Mouse (Mus musculus): ENCODE data around the gene Arhgap5. TPM values are rescaled to one million over a fixed set of nuclear protein-coding genes. Genes with fewer than 3 reads are reported as not detected.
A peak's percentile ranks its signal among the peaks of the same experiment; 100 is the strongest.

The Arhgap5 gene
- total and polyA plus RNA-seq, 2 experiments from 2014 or later, result 23.9 to 63.2 TPM

- no peak for ATAC-seq (ENCODE audit: insufficient read depth, low read depth)
- no peaks in the 10 kb centered on the region for H3K36me3 ChIP-seq (replicated peaks; ENCODE audit: control insufficient read depth, insufficient read depth, low read length)
- H3K4me3 ChIP-seq (ENCODE audit: low read depth, low read length), result no peak overlapping the region
- H3K4me1 ChIP-seq (ENCODE audit: control insufficient read depth, insufficient read depth), result no peaks in the 10 kb centered on the region
- no peak overlapping the region for H3K27ac ChIP-seq (ENCODE audit: low read depth)
- no peak overlapping the region for H3K9ac ChIP-seq (replicated peaks; ENCODE audit: low read depth, low read length)
- WGBS, result 65% methylated on average over 2 of the region's 2 CpGs
- no peaks in the 10 kb centered on the region for H3K9me3 ChIP-seq (replicated peaks; ENCODE audit: control insufficient read depth, low read length)
- H3K4me2 ChIP-seq (ENCODE audit: low read depth, low read length), result no peak overlapping the region
- TF ChIP-seq EP300 (IDR thresholded peaks at IDR 0.05; ENCODE audit: low read depth) (no peak), CTCF (IDR thresholded peaks at IDR 0.05; ENCODE audit: low read depth) (no peak)
- no peaks in the 10 kb centered on the region for H3K27me3 ChIP-seq (ENCODE audit: control insufficient read depth, insufficient read depth, low read length)
- DNase-seq (ENCODE audit: low spot score), result no peak
These were observed 83.8 kb downstream of the Arhgap5 start for GRCm38 (mm10) chr12:52587473-52588010.

- Histone ChIP-seq H3K27ac (ENCODE audit: low read depth) (no peak overlapping the region), H3K4me3 (ENCODE audit: low read depth, low read length) (no peak overlapping the region), H3K9ac (replicated peaks; ENCODE audit: low read depth, low read length) (no peak overlapping the region), H3K9me3 (replicated peaks; ENCODE audit: control insufficient read depth, low read length) (0 out of 2 replicates have a peak, but pooled peaks cover 4% of the 10 kb centered on the region), H3K4me1 (ENCODE audit: control insufficient read depth, insufficient read depth) (no peaks in the 10 kb centered on the region), H3K36me3 (replicated peaks; ENCODE audit: control insufficient read depth, insufficient read depth, low read length) (no peaks in the 10 kb centered on the region), H3K4me2 (ENCODE audit: low read depth, low read length) (no peak overlapping the region), H3K27me3 (ENCODE audit: control insufficient read depth, insufficient read depth, low read length) (no peaks in the 10 kb centered on the region)
- DNase-seq (ENCODE audit: low spot score), result no peak
- no peak for ATAC-seq (ENCODE audit: insufficient read depth, low read depth)
- 81% methylated on average over 7 of the region's 7 CpGs for WGBS
- TF ChIP-seq CTCF (IDR thresholded peaks at IDR 0.05; ENCODE audit: low read depth) (no peak), EP300 (IDR thresholded peaks at IDR 0.05; ENCODE audit: low read depth) (no peak)
These were observed 91.8 kb downstream of the Arhgap5 start for GRCm38 (mm10) chr12:52595389-52596185.

- peak overlapping the region; percentile 71; the same call in 1 of the 2 replicates for H3K9ac ChIP-seq (replicated peaks; ENCODE audit: low read depth, low read length)
These were observed 98.7 kb downstream of the Arhgap5 start for GRCm38 (mm10) chr12:52602471-52602870.

GRCm38 (mm10) chr12:52602883-52603694, 99.3 kb downstream of the Arhgap5 start:
- 0 out of 2 replicates have a peak, but pooled peaks cover 4% of the 10 kb centered on the region for H3K9me3 ChIP-seq (replicated peaks; ENCODE audit: control insufficient read depth, low read length)
- TF ChIP-seq EP300 (IDR thresholded peaks at IDR 0.05; ENCODE audit: low read depth), result no peak
- TF ChIP-seq CTCF (IDR thresholded peaks at IDR 0.05; ENCODE audit: low read depth), result no peak
- peak overlapping the region; percentile 94 for H3K4me3 ChIP-seq (ENCODE audit: low read depth, low read length)
- H3K27me3 ChIP-seq (ENCODE audit: control insufficient read depth, insufficient read depth, low read length), result no peaks in the 10 kb centered on the region
- H3K4me1 ChIP-seq (ENCODE audit: control insufficient read depth, insufficient read depth), result no peaks in the 10 kb centered on the region; the same call in 1 of the 2 replicates
- H3K9ac ChIP-seq (replicated peaks; ENCODE audit: low read depth, low read length), result peak overlapping the region; percentile 71
- DNase-seq (ENCODE audit: low spot score) (peak; percentile 89), ATAC-seq (ENCODE audit: insufficient read depth, low read depth) (peak; percentile 86)
- H3K36me3 ChIP-seq (replicated peaks; ENCODE audit: control insufficient read depth, insufficient read depth, low read length), result no peaks in the 10 kb centered on the region
- H3K27ac ChIP-seq (ENCODE audit: low read depth), result peak overlapping the region; percentile 99
- under 1% methylated on average over 35 of the region's 35 CpGs for WGBS
- peak overlapping the region; percentile 90 for H3K4me2 ChIP-seq (ENCODE audit: low read depth, low read length)

More at GRCm38 (mm10) chr12:52602471-52602870, 98.7 kb downstream of the Arhgap5 start:
- ATAC-seq (ENCODE audit: insufficient read depth, low read depth), result no peak
- Histone ChIP-seq H3K4me2 (ENCODE audit: low read depth, low read length) (peak overlapping the region; percentile 90), H3K27me3 (ENCODE audit: control insufficient read depth, insufficient read depth, low read length) (no peaks in the 10 kb centered on the region), H3K4me3 (ENCODE audit: low read depth, low read length) (peak overlapping the region; percentile 94), H3K36me3 (replicated peaks; ENCODE audit: control insufficient read depth, insufficient read depth, low read length) (no peaks in the 10 kb centered on the region), H3K9me3 (replicated peaks; ENCODE audit: control insufficient read depth, low read length) (0 out of 2 replicates have a peak, but pooled peaks cover 4% of the 10 kb centered on the region), H3K27ac (ENCODE audit: low read depth) (peak overlapping the region; percentile 99), H3K4me1 (ENCODE audit: control insufficient read depth, insufficient read depth) (no peaks in the 10 kb centered on the region; the same call in 1 of the 2 replicates)
- TF ChIP-seq EP300 (IDR thresholded peaks at IDR 0.05; ENCODE audit: low read depth) (no peak), CTCF (IDR thresholded peaks at IDR 0.05; ENCODE audit: low read depth) (no peak)
- 25% methylated on average over 2 of the region's 2 CpGs for WGBS
- no peak for DNase-seq (ENCODE audit: low spot score)

GRCm38 (mm10) chr12:52603695-52604255, 100.0 kb downstream of the Arhgap5 start:
- no peaks in the 10 kb centered on the region for H3K27me3 ChIP-seq (ENCODE audit: control insufficient read depth, insufficient read depth, low read length)
- H3K9me3 ChIP-seq (replicated peaks; ENCODE audit: control insufficient read depth, low read length), result 0 out of 2 replicates have a peak, but pooled peaks cover 2% of the 10 kb centered on the region
- H3K4me1 ChIP-seq (ENCODE audit: control insufficient read depth, insufficient read depth), result no peaks in the 10 kb centered on the region; the same call in 1 of the 2 replicates
- peak; percentile 75 for ATAC-seq (ENCODE audit: insufficient read depth, low read depth)
- DNase-seq (ENCODE audit: low spot score), result peak; percentile 63
- H3K36me3 ChIP-seq (replicated peaks; ENCODE audit: control insufficient read depth, insufficient read depth, low read length), result no peaks in the 10 kb centered on the region
- peak overlapping the region; percentile 71 for H3K9ac ChIP-seq (replicated peaks; ENCODE audit: low read depth, low read length)
- no peak for TF ChIP-seq CTCF (IDR thresholded peaks at IDR 0.05; ENCODE audit: low read depth)
- TF ChIP-seq EP300 (IDR thresholded peaks at IDR 0.05; ENCODE audit: low read depth), result no peak
- H3K27ac ChIP-seq (ENCODE audit: low read depth), result peak overlapping the region; percentile 99
- peak overlapping the region; percentile 94 for H3K4me3 ChIP-seq (ENCODE audit: low read depth, low read length)
- WGBS, result under 1% methylated on average over 21 of the region's 21 CpGs
- peak overlapping the region; percentile 90 for H3K4me2 ChIP-seq (ENCODE audit: low read depth, low read length)

Measured in heart, postnatal 0 days (tissue).